Mouse (Mus musculus) embryonic fibroblast, embryonic 13.5 days (primary cell): Measurements from ENCODE around the gene Crygb. TPM values are rescaled to one million over a fixed set of nuclear protein-coding genes. Genes with fewer than 3 reads are reported as not detected.
"Not testable (repeated sequence)": the region's sequence is repeated elsewhere in the genome, so short reads cannot be mapped to it uniquely, and the experiment has no call there.

Source experiments
- H3K27ac ChIP-seq: 2 replicates; pipeline ENCODE4 v1.5.1; 2012; ENCODE audit warnings: low read length, control low read depth, inconsistent platforms; ENCODE audit not compliant: insufficient read depth
- H3K4me1 ChIP-seq: 2 replicates; pipeline ENCODE4 v1.6.1; 2011; ENCODE audit warnings: low read length; ENCODE audit not compliant: control insufficient read depth, insufficient read depth
- H3K4me3 ChIP-seq: 2 replicates; pipeline ENCODE4 v1.5.1; 2011; ENCODE audit warnings: mild to moderate bottlenecking, control low read depth, low read length; ENCODE audit not compliant: insufficient read depth
- CTCF ChIP-seq: IDR thresholded peaks from 2 replicates; pipeline ENCODE4 v1.5.1; 2011; ENCODE audit warnings: mild to moderate bottlenecking, control low read depth, low read length, moderate library complexity, borderline replicate concordance; ENCODE audit not compliant: insufficient read depth
- POLR2A ChIP-seq: IDR thresholded peaks from 2 replicates; pipeline ENCODE4 v1.6.1; 2011; ENCODE audit warnings: low read depth, mild to moderate bottlenecking, control low read depth, low read length, moderate library complexity
- polyA plus RNA-seq: library from polyadenylated mRNA; stranded (reverse); fragments of >200 nt; gene quantifications from 2 replicates; pipeline ENCODE4 v1.2.4, GENCODE M21; 2011; ENCODE audit warnings: low read depth; ENCODE audit not compliant: missing spikeins, insufficient read length

Gene Crygb
- polyA plus RNA-seq, 1 experiment, result not detected

DNA sequence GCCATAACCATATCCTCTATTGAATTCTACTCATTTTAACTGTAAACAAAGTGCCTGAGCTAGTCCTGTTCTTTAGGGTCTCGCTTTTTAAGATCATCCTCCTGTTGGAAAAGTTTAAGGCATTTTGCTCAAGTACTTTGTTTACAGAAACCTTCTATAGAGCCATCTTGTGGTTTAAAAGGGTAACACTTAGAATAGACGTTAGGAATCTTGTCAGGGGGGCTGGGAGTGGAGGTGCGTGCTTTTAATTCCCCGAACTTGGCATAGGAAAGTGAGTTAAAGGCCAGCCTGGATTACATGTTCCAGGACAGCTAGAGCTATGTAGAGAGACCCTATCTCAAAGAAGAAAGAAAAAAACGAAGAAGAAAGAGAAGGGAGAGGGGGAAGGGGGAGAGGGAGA, 6.5 kb downstream of the Crygb start:
- no peaks in the 10 kb centered on the region for H3K4me1 ChIP-seq
- TF ChIP-seq CTCF, result no peak
- no peak for TF ChIP-seq POLR2A
- no peak overlapping the region for H3K4me3 ChIP-seq
- H3K27ac ChIP-seq, result no peak overlapping the region

GRCm38 (mm10) chr1:65073589-65073988, 8.5 kb downstream of the Crygb start, which contains the start of gene Crygc:
Gene Crygc, minus strand, starts transcription at chr1:65073689.
- Histone ChIP-seq H3K4me1 (no peaks in the 10 kb centered on the region), H3K27ac (no peak within 1 kb of the TSS), H3K4me3 (no peak within 1 kb of the TSS)
- TF ChIP-seq POLR2A (no peak), CTCF (no peak)

DNA sequence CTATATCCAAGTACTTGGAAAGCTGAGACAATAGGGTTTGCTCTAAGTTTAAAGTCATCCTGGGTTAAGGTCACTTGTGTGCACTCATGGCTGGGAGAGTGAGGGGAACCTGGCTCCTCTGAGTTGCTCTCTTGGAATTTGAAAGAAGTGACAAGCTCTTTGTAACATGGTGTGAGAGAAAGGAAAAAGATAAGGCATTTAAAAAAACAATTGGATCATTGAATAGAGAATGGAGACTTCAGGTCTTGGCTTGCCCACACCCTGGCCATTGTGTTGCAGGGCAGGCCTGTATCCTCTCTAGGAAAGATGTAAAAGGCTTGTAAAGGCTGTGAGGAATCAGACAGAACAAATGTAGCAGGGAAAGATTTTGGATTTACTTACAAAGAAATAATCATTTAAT, 14.2 kb downstream of the Crygb start:
- H3K4me1 ChIP-seq, result no peaks in the 10 kb centered on the region
- H3K27ac ChIP-seq, result no peak overlapping the region
- no peak overlapping the region for H3K4me3 ChIP-seq
- no peak for TF ChIP-seq CTCF
- TF ChIP-seq POLR2A, result no peak

DNA sequence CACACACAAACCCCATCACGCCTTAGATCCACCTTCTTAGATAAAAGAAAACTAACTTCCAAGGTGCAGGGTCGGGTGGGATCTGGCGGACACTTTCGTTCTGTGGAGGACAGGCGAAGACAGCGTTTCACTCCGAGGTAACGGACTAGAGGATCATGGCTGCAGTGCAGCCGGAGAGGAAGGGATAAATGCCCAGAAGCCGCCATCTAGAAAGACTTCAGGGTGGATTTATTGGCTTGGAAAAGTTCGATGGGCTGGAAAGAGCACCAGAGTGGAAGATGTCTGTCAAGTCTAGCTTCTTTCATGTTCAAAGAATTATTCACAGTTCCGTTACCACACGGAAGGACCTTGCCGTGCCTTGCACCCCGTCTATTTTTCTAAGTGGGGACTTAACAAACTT, 17.9 kb downstream of the Crygb start:
- no peak overlapping the region for H3K27ac ChIP-seq
- H3K4me3 ChIP-seq, result no peak overlapping the region
- no peak for TF ChIP-seq POLR2A
- no peak for TF ChIP-seq CTCF
- H3K4me1 ChIP-seq, result no peaks in the 10 kb centered on the region

- TF ChIP-seq POLR2A (no peak), CTCF (no peak)
- H3K4me1 ChIP-seq, result no peaks in the 10 kb centered on the region
- H3K27ac ChIP-seq, result no peak within 1 kb of the TSS
- H3K4me3 ChIP-seq, result no peak within 1 kb of the TSS
Measured at GRCm38 (mm10) chr1:65063352-65063751, 18.7 kb downstream of the Crygb start, which contains the start of gene Crygd. Gene Crygd, minus strand, starts transcription at chr1:65063452.

- Histone ChIP-seq H3K27ac (no peak overlapping the region), H3K4me1 (no peaks in the 10 kb centered on the region), H3K4me3 (no peak overlapping the region)
- TF ChIP-seq POLR2A (no peak), CTCF (no peak)
Measured at GRCm38 (mm10) chr1:65052140-65052539, 29.9 kb downstream of the Crygb start.

GRCm38 (mm10) chr1:65051696-65052095, 30.4 kb downstream of the Crygb start:
- no peaks in the 10 kb centered on the region for H3K4me1 ChIP-seq
- no peak overlapping the region for H3K4me3 ChIP-seq
- no peak for TF ChIP-seq CTCF
- no peak for TF ChIP-seq POLR2A
- no peak overlapping the region for H3K27ac ChIP-seq

DNA sequence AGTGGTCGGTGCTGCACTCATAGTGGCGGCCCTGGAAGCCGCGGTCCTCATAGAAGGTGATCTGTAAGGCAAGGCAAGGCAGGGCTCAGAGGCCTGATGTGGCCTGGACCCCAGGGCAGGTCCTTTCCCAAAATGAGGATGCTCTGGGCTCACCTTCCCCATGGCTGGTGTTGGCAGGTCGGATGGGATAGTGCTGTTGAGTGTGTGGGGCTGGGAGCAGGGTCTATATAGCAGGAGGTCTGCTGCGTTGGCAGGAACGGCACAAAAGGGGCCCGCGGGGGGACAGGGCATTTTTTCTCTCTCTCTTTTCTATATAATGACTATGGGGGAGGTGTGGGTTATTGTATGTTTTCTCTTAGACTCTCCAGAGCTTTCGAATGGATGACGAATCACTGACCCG, 31.1 kb downstream of the Crygb start, which contains the start of gene Cryge:
Gene Cryge (minus strand): TSS at position 198 of the 400 bp plus-strand sequence.
- not testable (repeated sequence) for H3K27ac ChIP-seq, H3K4me3 ChIP-seq, H3K4me1 ChIP-seq

DNA sequence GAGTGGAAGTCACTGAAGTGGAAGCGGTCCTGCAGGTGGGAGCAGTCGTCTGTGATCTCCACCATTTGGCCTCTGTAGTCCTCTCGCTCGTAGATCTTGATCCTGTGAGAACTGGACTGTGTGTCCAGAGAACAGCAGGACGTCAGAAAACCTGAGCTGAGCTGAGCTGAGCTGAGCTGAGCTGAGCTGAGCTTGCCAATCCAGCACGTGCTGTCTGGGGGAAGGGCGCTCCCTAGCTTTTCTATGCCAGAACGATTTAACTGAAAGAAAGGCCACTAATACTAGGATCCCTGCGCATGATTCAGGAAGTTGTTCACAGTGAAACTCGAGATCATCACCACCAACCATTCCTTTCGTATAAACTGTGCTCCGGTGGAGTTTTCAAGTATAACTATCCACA, 33.3 kb downstream of the Crygb start:
- no peak for TF ChIP-seq CTCF
- H3K4me3 ChIP-seq, result no peak overlapping the region
- H3K4me1 ChIP-seq, result no peaks in the 10 kb centered on the region
- H3K27ac ChIP-seq, result no peak overlapping the region

GRCm38 (mm10) chr1:65046401-65047109, 35.5 kb downstream of the Crygb start:
- Histone ChIP-seq H3K4me3 (no peak overlapping the region), H3K4me1 (no peaks in the 10 kb centered on the region), H3K27ac (no peak overlapping the region)
- no peak for TF ChIP-seq CTCF
- no peak for TF ChIP-seq POLR2A
